In the genomic region with DNA sequence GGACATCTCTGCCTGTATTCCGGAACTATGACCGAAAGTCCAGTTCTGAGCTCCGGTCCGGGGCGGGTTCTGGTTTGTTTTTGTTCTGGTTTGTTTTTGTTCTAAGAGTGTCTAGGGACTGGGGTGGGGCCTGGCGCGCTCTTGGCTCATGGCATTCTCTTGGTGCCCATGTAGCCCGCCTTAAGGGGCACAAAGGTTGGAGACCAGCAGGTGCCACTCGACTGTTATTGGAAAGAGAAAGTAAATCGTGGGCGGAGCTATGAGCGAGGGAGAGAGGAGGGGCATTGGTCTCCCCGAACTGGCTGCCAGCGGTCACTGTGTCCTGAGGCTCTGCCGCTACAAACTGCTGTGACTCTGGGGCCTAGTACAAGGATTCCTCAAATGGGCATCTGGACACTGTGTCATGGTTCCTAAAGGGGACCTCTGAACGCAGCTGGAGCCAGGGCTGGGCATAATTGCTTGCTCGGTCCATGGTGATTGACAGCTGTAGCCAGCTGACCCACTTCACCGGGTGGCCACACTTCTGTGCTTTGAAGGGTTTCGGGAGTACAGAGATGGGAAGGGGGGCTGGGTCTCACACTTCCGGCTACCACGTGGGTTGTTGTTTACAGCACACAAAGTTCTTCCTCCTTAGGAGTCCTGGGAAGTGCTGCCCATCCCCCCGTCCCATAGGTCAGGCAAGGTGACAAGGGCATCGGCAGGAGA, we compare ENCODE assay signal across 8 mouse cellular contexts. TPM values are rescaled to one million over a fixed set of nuclear protein-coding genes. Genes with fewer than 3 reads are reported as not detected.
DNase-seq lines count a peak whose midpoint lies in the region; ATAC-seq lines count a peak whose summit lies in the region.

No protein-coding gene starts in this region.

- H3K27me3 ChIP-seq in embryonic facial prominence, embryonic 11.5 days (ENCODE audit: control insufficient read depth, insufficient read depth, low read length) = peaks cover 4% of the 10 kb centered on the region
- H3K27me3 ChIP-seq in heart, embryonic 11.5 days (ENCODE audit: control insufficient read depth, insufficient read depth, low read length) = peaks cover 6% of the 10 kb centered on the region

- 0 out of 2 replicates have a peak, but pooled peaks have one; percentile 7 for ATAC-seq in embryonic facial prominence, embryonic 11.5 days (replicated peaks; ENCODE audit: insufficient number of reproducible peaks, low FRiP score, low TSS enrichment, low read depth)
- ATAC-seq in heart, embryonic 11.5 days (replicated peaks; ENCODE audit: insufficient number of reproducible peaks, low FRiP score, low TSS enrichment) = peak; percentile 43

- H3K9ac ChIP-seq in embryonic facial prominence, embryonic 11.5 days (replicated peaks; ENCODE audit: low read length) = peak overlapping the region; percentile 47
- peak overlapping the region; percentile 65 for H3K9ac ChIP-seq in heart, embryonic 11.5 days (ENCODE audit: low read depth, low read length)

- H3K4me2 ChIP-seq in embryonic facial prominence, embryonic 11.5 days (ENCODE audit: low read depth, low read length) = peak overlapping the region; percentile 92
- H3K4me2 ChIP-seq in heart, embryonic 11.5 days = peak overlapping the region; percentile 84

- intact Hi-C loops in left cerebral cortex, postnatal 25 days (cut with DNase I) = loop anchor here (5.0 kb wide), 1 partner anchor 43 kb away; the partner anchor contains the start of gene Gatd1

- no peaks in the 10 kb centered on the region for H3K9me3 ChIP-seq in embryonic facial prominence, embryonic 11.5 days (replicated peaks; ENCODE audit: control insufficient read depth, low read length)
- no peaks in the 10 kb centered on the region for H3K9me3 ChIP-seq in heart, embryonic 11.5 days (replicated peaks; ENCODE audit: control insufficient read depth, low read length)

- H3K27ac ChIP-seq in embryonic facial prominence, embryonic 11.5 days (replicated peaks; ENCODE audit: low read depth, low read length) = peak overlapping the region; percentile 9; the same call in 1 of the 2 replicates
- peak overlapping the region; percentile 73 for H3K27ac ChIP-seq in heart, embryonic 11.5 days (ENCODE audit: low read depth, low read length)

- peaks cover 4% of the 10 kb centered on the region; the same call in 1 of the 2 replicates for H3K4me1 ChIP-seq in embryonic facial prominence, embryonic 11.5 days (ENCODE audit: control insufficient read depth, insufficient read depth, low read length)
- H3K4me1 ChIP-seq in heart, embryonic 11.5 days (ENCODE audit: control insufficient read depth, insufficient read depth, low read length) = peaks cover 15% of the 10 kb centered on the region; the same call in 1 of the 2 replicates

- WGBS in embryonic facial prominence, embryonic 11.5 days = under 1% methylated on average over 23 of the region's 23 CpGs
- 2% methylated on average over 23 of the region's 23 CpGs for WGBS in heart, embryonic 11.5 days (ENCODE audit: insufficient replicate concordance)

- DNase-seq in CD4-positive, CD25-positive, alpha-beta regulatory T cell, adult 2 months (ENCODE audit: low read depth, low spot score) = peak; percentile 73
- DNase-seq in ZHBTc4 (ENCODE audit: low read depth, low spot score) = peak; percentile 62
- DNase-seq in embryonic facial prominence, embryonic 11.5 days (ENCODE audit: low spot score) = peak; percentile 61
- peak; percentile 95 for DNase-seq in kidney, adult 9 months
- peak; percentile 92 for DNase-seq in lung, postnatal 10 days
- peak; percentile 69 for DNase-seq in retina, embryonic 14.5 days (ENCODE audit: low spot score)
- DNase-seq in left cerebral cortex, postnatal 25 days (ENCODE audit: low spot score in 2 of 2) = no peak

- peak overlapping the region; percentile 43 for H3K4me3 ChIP-seq in embryonic facial prominence, embryonic 11.5 days (ENCODE audit: low read depth, low read length)
- H3K4me3 ChIP-seq in heart, embryonic 11.5 days (ENCODE audit: low read depth, low read length) = peak overlapping the region; percentile 58

- H3K36me3 ChIP-seq in embryonic facial prominence, embryonic 11.5 days (replicated peaks; ENCODE audit: control insufficient read depth, insufficient read depth, low read depth, low read length) = 0 out of 2 replicates have a peak, but pooled peaks cover 3% of the 10 kb centered on the region
- H3K36me3 ChIP-seq in heart, embryonic 11.5 days (ENCODE audit: control insufficient read depth, insufficient read depth, low read length) = peaks cover 16% of the 10 kb centered on the region

RNA-seq across cellular contexts. Expression of gene Pnpla2, which starts 0.8 kb away (rescaled TPM):
- 10.5 and 11.1 TPM in 2 replicates for polyA plus RNA-seq in embryonic facial prominence, embryonic 11.5 days (2014; fragmentation: Nextera tagmentation; extraction: Ambion mirVana)
- 28.7 and 35.3 TPM in 2 replicates for polyA plus RNA-seq in heart, embryonic 11.5 days (2014; fragmentation: Nextera tagmentation; extraction: Ambion mirVana)
- 10 to 100 TPM; 21.4 to 28.6 TPM for total RNA-seq in left cerebral cortex, postnatal 25 days (2021)

RNA-seq across cellular contexts. Expression of gene Cracr2b, which starts 5.1 kb away (rescaled TPM):
- 3.5 and 4.8 TPM in 2 replicates for polyA plus RNA-seq in embryonic facial prominence, embryonic 11.5 days (2014; fragmentation: Nextera tagmentation; extraction: Ambion mirVana)
- 11.5 and 14.3 TPM in 2 replicates for polyA plus RNA-seq in heart, embryonic 11.5 days (2014; fragmentation: Nextera tagmentation; extraction: Ambion mirVana)
- total RNA-seq in left cerebral cortex, postnatal 25 days (2021) = 1 to 10 TPM; 2.5 to 4.1 TPM

RNA-seq across cellular contexts. Expression of gene Rplp2, which starts 8.6 kb away (rescaled TPM):
- polyA plus RNA-seq in embryonic facial prominence, embryonic 11.5 days (2014; fragmentation: Nextera tagmentation; extraction: Ambion mirVana) = 1,064 and 1,069 TPM in 2 replicates
- 873 and 1,016 TPM in 2 replicates for polyA plus RNA-seq in heart, embryonic 11.5 days (2014; fragmentation: Nextera tagmentation; extraction: Ambion mirVana)
- 100 to 1,000 TPM; 488 to 498 TPM for total RNA-seq in left cerebral cortex, postnatal 25 days (2021)

RNA-seq across cellular contexts. Expression of gene Cd151, which starts 11.4 kb away (rescaled TPM):
- polyA plus RNA-seq in embryonic facial prominence, embryonic 11.5 days (2014; fragmentation: Nextera tagmentation; extraction: Ambion mirVana) = 39.2 and 42.4 TPM in 2 replicates
- 61.3 and 101 TPM in 2 replicates for polyA plus RNA-seq in heart, embryonic 11.5 days (2014; fragmentation: Nextera tagmentation; extraction: Ambion mirVana)
- 10 to 100 TPM; 25.3 to 29.6 TPM for total RNA-seq in left cerebral cortex, postnatal 25 days (2021)

RNA-seq across cellular contexts. Expression of gene Pidd1, which starts 11.9 kb away (rescaled TPM):
- 9.1 and 10.1 TPM in 2 replicates for polyA plus RNA-seq in embryonic facial prominence, embryonic 11.5 days (2014; fragmentation: Nextera tagmentation; extraction: Ambion mirVana)
- 9.5 and 9.6 TPM in 2 replicates for polyA plus RNA-seq in heart, embryonic 11.5 days (2014; fragmentation: Nextera tagmentation; extraction: Ambion mirVana)
- total RNA-seq in left cerebral cortex, postnatal 25 days (2021) = under 1 TPM; 0.64 to 0.96 TPM

Comparison
In these comparisons a context has a peak if more than half of its experiments do, and no peak if none do; other contexts are left out.
1. DNase-seq: peak in CD4-positive, CD25-positive, alpha-beta regulatory T cell, adult 2 months (single experiment), ZHBTc4 (single experiment), embryonic facial prominence, embryonic 11.5 days (single experiment), kidney, adult 9 months (single experiment), lung, postnatal 10 days (single experiment) and retina, embryonic 14.5 days (single experiment); none in left cerebral cortex, postnatal 25 days (0 of 2).